Mouse (Mus musculus) 416B (cell line): ENCODE data around the gene Skint9.
"Not testable (repeated sequence)": the region's sequence is repeated elsewhere in the genome, so short reads cannot be mapped to it uniquely, and the experiment has no call there.

Experiments
- DNase-seq: peaks from one replicate; pipeline ENCODE4 v3.0.0; 2011; ENCODE audit warnings: low read depth

The Skint9 gene

GRCm38 (mm10) chr4:112433885-112434284 lies at the start of gene Skint9:
Skint9 (minus strand) TSS chr4:112433985.
- no peak for DNase-seq

- DNase-seq, result no peak
These were observed 1.1 kb downstream of the Skint9 start for GRCm38 (mm10) chr4:112432685-112433084.

- DNase-seq, result no peak
These were observed 1.6 kb downstream of the Skint9 start for GRCm38 (mm10) chr4:112432223-112432622.

- DNase-seq, result not testable (repeated sequence)
These were observed 84.7 kb downstream of the Skint9 start for GRCm38 (mm10) chr4:112349111-112349510.
